Mouse (Mus musculus) layer of hippocampus, adult 6 months (tissue): ENCODE data around the gene Hk2. TPM values are rescaled to one million over a fixed set of nuclear protein-coding genes. Genes with fewer than 3 reads are reported as not detected.

Experiments used
- long read RNA-seq, 2 experiments: library from polyadenylated mRNA; unstranded; transcript quantifications; one replicate each; pipeline ENCODE4 v2.0.0; 2019 to 2020
- polyA plus RNA-seq: library from polyadenylated mRNA; unstranded; fragments of <200 nt; fragmentation: Nextera tagmentation; gene quantifications from 2 replicates; pipeline ENCODE4 v1.2.3, GENCODE M21; 2021

The Hk2 gene
- 3.0 and 4.8 TPM in 2 replicates for polyA plus RNA-seq
- long read RNA-seq, experiment 1, partial matches to known transcripts = 0 of 2 reads
- long read RNA-seq, experiment 1, other reads (novel, unspliced or antisense) = 2 of 2 reads
- long read RNA-seq, experiment 2, full-length matches to known transcripts = 1 of 4 reads
- long read RNA-seq, experiment 2, partial matches to known transcripts = 3 of 4 reads
- long read RNA-seq, experiment 2, other reads (novel, unspliced or antisense) = 0 of 4 reads

GRCm38 (mm10) chr6:82774321-82774764, at the start of gene Hk2:
TSS of gene Hk2 (minus strand) at chr6:82774454.

GRCm38 (mm10) chr6:82705221-82705620, 69.0 kb downstream of the Hk2 start, which contains the start of gene Pole4:
TSS of gene Pole4 (minus strand) at chr6:82705365.

Other genes with a start within 250 kb of the Hk2 start
- gene Pole4, start 69.1 kb downstream of the Hk2 start, polyA plus RNA-seq = 79.7 and 82.0 TPM in 2 replicates
- gene Sema4f, start 165.3 kb upstream of the Hk2 start, polyA plus RNA-seq = 13.3 and 16.3 TPM in 2 replicates
- 0.10 and 0.11 TPM in 2 replicates for gene M1ap, start 172.4 kb upstream of the Hk2 start, polyA plus RNA-seq